Mouse (Mus musculus): ENCODE measurements around the gene Sdhaf2.
"Not testable (repeated sequence)": the region's sequence is repeated elsewhere in the genome, so short reads cannot be mapped to it uniquely, and the experiment has no call there.

DNA sequence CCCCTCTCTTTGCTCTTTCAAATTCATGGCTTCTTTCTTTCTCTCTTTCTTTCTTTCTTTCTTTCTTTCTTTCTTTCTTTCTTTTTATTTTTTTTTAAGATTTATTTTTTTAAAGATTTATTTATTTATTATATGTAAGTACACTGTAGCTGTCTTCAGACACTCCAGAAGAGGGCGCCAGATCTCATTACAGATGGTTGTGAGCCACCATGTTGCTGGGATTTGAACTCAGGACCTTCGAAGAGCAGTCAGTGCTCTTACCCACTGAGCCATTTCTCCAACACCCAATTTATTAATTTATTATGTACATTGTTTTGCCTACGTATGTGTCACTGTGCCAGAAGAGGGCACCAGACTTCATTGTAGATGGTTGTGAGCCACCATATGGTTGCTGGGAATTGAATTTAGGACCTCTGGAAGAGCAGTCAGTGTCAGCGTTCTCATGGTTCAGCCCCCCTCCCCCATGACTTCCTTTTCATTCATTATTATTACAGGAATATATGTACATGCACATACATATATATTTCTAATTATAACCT is 32.0 kb upstream of the Sdhaf2 start:
- TF ChIP-seq POLR2A (IDR thresholded peaks at IDR 0.05; ENCODE audit: borderline replicate concordance, extremely low read depth, insufficient read depth, insufficient read length, poor library complexity, severe bottlenecking); CTCF (IDR thresholded peaks at IDR 0.05; ENCODE audit: borderline replicate concordance, extremely low read depth, insufficient read depth, insufficient read length): not testable (repeated sequence)
